Mouse (Mus musculus) midbrain, embryonic 13.5 days (tissue): Measurements from ENCODE around the gene Lrrc3c. TPM values are rescaled to one million over a fixed set of nuclear protein-coding genes. Genes with fewer than 3 reads are reported as not detected.
"Not testable (repeated sequence)": the region's sequence is repeated elsewhere in the genome, so short reads cannot be mapped to it uniquely, and the experiment has no call there.

Experiments used
- ATAC-seq: fragments of 200-750 bp; cut with Nextera tagmentation; 2 replicates; pipeline ENCODE4 v1.8.0; 2017; ENCODE audit warnings: mild to moderate bottlenecking, moderate TSS enrichment, moderate library complexity
- H3K27ac ChIP-seq: fragments of 300-500 bp; sonication (generic); 2 replicates; pipeline ENCODE4 v1.5.1; 2015; ENCODE audit warnings: inconsistent platforms, mild to moderate bottlenecking, moderate library complexity
- H3K27me3 ChIP-seq: fragments of 300-500 bp; sonication (generic); 2 replicates; pipeline ENCODE4 v1.6.1; 2015; ENCODE audit warnings: mild to moderate bottlenecking, inconsistent platforms
- H3K36me3 ChIP-seq: fragments of 300-500 bp; sonication (generic); 2 replicates; pipeline ENCODE4 v1.6.1; 2015; ENCODE audit warnings: mild to moderate bottlenecking, inconsistent platforms
- H3K4me1 ChIP-seq: fragments of 300-500 bp; sonication (generic); replicated peaks from 2 replicates; pipeline ENCODE4 v1.6.1; 2015; ENCODE audit warnings: inconsistent platforms
- H3K4me2 ChIP-seq: fragments of 300-500 bp; sonication (generic); replicated peaks from 2 replicates; pipeline ENCODE4 v1.6.1; 2015; ENCODE audit warnings: moderate library complexity, mild to moderate bottlenecking, inconsistent platforms
- H3K4me3 ChIP-seq: fragments of 300-500 bp; sonication (generic); replicated peaks from 2 replicates; pipeline ENCODE4 v1.5.1; 2015; ENCODE audit warnings: mild to moderate bottlenecking, inconsistent platforms
- H3K9ac ChIP-seq: fragments of 300-500 bp; sonication (generic); replicated peaks from 2 replicates; pipeline ENCODE4 v1.6.1; 2015; ENCODE audit warnings: mild to moderate bottlenecking, inconsistent platforms
- H3K9me3 ChIP-seq: fragments of 300-500 bp; sonication (generic); 2 replicates; pipeline ENCODE4 v1.6.1; 2016; ENCODE audit warnings: mild to moderate bottlenecking, inconsistent platforms
- WGBS: fragments of 180-500 bp; shearing (Covaris S2); methylation state at CpG from one replicate; pipeline ENCODE4 v1.1.7; 2015; 5-methylcytosine and 5-hydroxymethylcytosine counted together
- polyA plus RNA-seq: library from polyadenylated mRNA; unstranded; fragments of >200 nt; fragmentation: Nextera tagmentation; extraction: Ambion mirVana; gene quantifications from 2 replicates; pipeline ENCODE4 v1.2.1, GENCODE M21; 2015

Gene Lrrc3c
- polyA plus RNA-seq, 1 experiment from 2014 or later, result not detected

DNA sequence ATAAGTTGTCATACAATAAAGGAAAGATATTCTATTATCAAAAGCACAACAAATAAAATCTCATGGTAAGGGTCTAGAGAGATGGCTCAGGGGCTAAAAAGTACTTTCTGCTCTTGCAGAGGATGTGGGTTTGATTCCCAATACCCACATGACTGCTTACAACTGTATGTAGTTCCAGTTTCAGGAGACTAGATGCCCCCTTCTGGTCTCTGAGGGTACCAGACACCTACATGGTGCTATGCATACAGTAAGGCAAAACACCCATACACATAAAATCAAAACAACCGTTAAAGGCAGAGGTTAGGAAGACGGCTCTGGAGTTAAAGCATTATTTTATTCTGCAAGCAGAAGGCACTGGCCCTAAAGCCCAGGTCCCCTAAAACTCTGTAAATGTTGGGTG lies 5.9 kb downstream of the Lrrc3c start:
- no peak for ATAC-seq
- WGBS, result 87% methylated on average over 2 of the region's 2 CpGs

DNA sequence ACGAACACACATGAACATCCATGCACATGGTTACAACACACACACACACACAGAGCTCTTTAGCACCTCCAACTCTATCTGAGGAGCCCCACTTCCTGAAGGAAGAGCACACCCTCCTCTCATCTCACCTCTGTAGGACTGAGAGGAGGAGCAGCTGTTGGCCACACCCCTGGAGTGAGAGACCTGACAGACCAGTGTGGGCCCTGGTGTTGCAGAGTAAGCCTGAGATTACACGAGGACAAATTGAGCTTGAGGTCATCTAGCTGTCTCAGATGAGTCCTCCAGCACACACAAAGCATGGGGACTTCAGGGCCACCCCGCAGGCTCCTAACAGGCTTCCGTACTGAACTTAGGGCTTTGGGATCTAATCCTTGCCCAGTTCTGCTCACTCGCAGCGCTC lies 6.8 kb downstream of the Lrrc3c start:
- not testable (repeated sequence) for H3K36me3 ChIP-seq, H3K4me1 ChIP-seq
- WGBS, result 80% methylated on average over 6 of the region's 6 CpGs

More for the DNA sequence above, 5.9 kb downstream of the Lrrc3c start:
- Histone ChIP-seq H3K4me2 (no peak overlapping the region), H3K27me3 (peaks cover 15% of the 10 kb centered on the region), H3K4me1 (0 out of 2 replicates have a peak, but pooled peaks cover 8% of the 10 kb centered on the region), H3K9me3 (no peaks in the 10 kb centered on the region), H3K9ac (no peak overlapping the region), H3K27ac (no peak overlapping the region), H3K4me3 (no peak overlapping the region), H3K36me3 (no peaks in the 10 kb centered on the region)

GRCm38 (mm10) chr11:98606763-98607162 lies 8.7 kb downstream of the Lrrc3c start:
- 13% methylated on average over 3 of the region's 3 CpGs for WGBS
- H3K36me3 ChIP-seq, result no peaks in the 10 kb centered on the region
- H3K4me1 ChIP-seq, result 0 out of 2 replicates have a peak, but pooled peaks cover 8% of the 10 kb centered on the region
- H3K9ac ChIP-seq, result no peak overlapping the region
- H3K4me2 ChIP-seq, result no peak overlapping the region
- H3K4me3 ChIP-seq, result no peak overlapping the region
- peaks cover 7% of the 10 kb centered on the region; the same call in 1 of the 2 replicates for H3K27me3 ChIP-seq
- H3K9me3 ChIP-seq, result no peaks in the 10 kb centered on the region
- H3K27ac ChIP-seq, result no peak overlapping the region
- ATAC-seq, result no peak

More for the DNA sequence above, 6.8 kb downstream of the Lrrc3c start:
- not testable (repeated sequence) for H3K27ac ChIP-seq, H3K9ac ChIP-seq, ATAC-seq, H3K4me2 ChIP-seq, H3K9me3 ChIP-seq, H3K4me3 ChIP-seq
- peaks cover 11% of the 10 kb centered on the region for H3K27me3 ChIP-seq

GRCm38 (mm10) chr11:98620791-98621190 lies 22.7 kb downstream of the Lrrc3c start:
- Histone ChIP-seq H3K27ac (no peak overlapping the region), H3K4me1 (no peaks in the 10 kb centered on the region), H3K27me3 (no peaks in the 10 kb centered on the region), H3K9me3 (peaks cover 7% of the 10 kb centered on the region; the same call in 1 of the 2 replicates), H3K36me3 (no peaks in the 10 kb centered on the region), H3K9ac (no peak overlapping the region), H3K4me2 (no peak overlapping the region), H3K4me3 (no peak overlapping the region)
- no peak for ATAC-seq
- WGBS, result 96% methylated on average over 13 of the region's 13 CpGs

DNA sequence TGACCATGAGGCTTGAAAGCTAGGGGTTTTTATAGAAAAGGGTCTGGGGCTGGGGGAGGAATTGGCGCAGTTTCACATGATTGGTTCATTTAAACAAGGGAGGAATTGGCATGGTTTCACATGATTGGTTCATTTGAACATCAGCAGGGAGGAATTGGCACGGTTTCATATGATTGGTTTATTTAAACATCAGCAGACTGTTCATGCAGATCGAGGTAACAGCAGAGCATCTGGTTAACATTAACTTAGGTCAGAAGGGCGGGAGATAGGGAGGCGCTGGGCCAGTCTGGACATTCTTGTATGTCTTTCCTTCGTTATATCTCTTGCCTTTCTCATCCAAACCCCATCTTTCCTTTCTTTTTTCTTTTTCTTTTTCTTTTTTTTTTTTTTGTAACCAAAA lies 25.9 kb downstream of the Lrrc3c start:
- ATAC-seq, H3K9ac ChIP-seq, H3K36me3 ChIP-seq, H3K27ac ChIP-seq, H3K4me3 ChIP-seq, H3K27me3 ChIP-seq, H3K4me2 ChIP-seq, H3K9me3 ChIP-seq, H3K4me1 ChIP-seq: not testable (repeated sequence)
- 81% methylated on average over 6 of the region's 6 CpGs for WGBS

GRCm38 (mm10) chr11:98624381-98624780 lies 26.3 kb downstream of the Lrrc3c start:
- H3K27ac ChIP-seq, ATAC-seq: not testable (repeated sequence)
- WGBS, result 91% methylated on average over 2 of the region's 2 CpGs

DNA sequence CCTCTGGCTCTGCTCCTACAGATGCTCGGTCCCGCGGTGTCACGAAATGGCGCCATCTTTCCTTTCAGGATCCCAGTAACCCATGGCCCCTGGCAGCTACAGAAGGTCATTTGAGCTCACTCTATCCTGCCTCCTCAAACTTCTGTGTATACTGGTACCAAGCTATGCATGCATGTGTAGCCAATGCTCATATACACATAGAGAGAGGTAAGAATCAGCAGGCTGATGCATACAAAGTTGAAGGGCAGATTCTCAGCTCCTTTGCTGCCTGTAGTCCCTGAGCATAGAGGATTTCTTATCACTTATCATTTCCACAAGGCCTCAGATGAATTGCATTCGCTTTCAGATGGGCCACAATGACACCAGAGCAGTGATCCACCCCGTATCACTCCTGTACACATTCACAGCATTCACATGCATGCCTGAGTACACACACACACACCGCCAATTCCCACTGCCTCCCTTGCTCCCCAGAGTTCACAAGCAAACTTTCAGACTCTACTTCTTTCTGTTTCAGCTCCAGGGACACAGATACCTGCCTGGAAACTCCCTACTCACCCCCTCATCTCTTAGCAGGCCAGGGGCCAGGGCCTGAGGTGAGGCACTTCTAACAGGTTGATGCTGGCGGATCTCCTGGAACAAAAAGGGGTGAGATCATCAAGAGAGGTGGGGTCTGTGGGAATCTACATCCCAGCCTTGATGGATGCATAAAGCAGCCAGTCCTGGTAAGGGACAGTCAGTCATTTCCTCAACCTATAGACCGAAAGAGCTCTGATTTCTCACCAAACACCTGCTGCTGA lies 27.7 kb downstream of the Lrrc3c start, which contains the start of the genes Gm12355 and Gsdma3:
Gene Gm12355 (minus strand): TSS at position 51 of the 800 bp plus-strand sequence.
Gene Gsdma3 (plus strand): TSS at position 750 of the 800 bp plus-strand sequence.
- no peak within 1 kb of the TSS for H3K4me2 ChIP-seq
- H3K4me1 ChIP-seq, result no peaks in the 10 kb centered on the region
- no peak within 1 kb of the TSS for H3K9ac ChIP-seq
- WGBS, result 89% methylated on average over 10 of the region's 10 CpGs
- H3K27ac ChIP-seq, result no peak within 1 kb of the TSS
- ATAC-seq, result no peak
- no peak within 1 kb of the TSS for H3K4me3 ChIP-seq
- no peaks in the 10 kb centered on the region for H3K36me3 ChIP-seq
- no peaks in the 10 kb centered on the region for H3K27me3 ChIP-seq
- peaks cover 4% of the 10 kb centered on the region; the same call in 1 of the 2 replicates for H3K9me3 ChIP-seq

More at GRCm38 (mm10) chr11:98624381-98624780, 26.3 kb downstream of the Lrrc3c start:
- H3K4me3 ChIP-seq, H3K27me3 ChIP-seq, H3K4me1 ChIP-seq, H3K9me3 ChIP-seq, H3K9ac ChIP-seq, H3K36me3 ChIP-seq, H3K4me2 ChIP-seq: not testable (repeated sequence)

DNA sequence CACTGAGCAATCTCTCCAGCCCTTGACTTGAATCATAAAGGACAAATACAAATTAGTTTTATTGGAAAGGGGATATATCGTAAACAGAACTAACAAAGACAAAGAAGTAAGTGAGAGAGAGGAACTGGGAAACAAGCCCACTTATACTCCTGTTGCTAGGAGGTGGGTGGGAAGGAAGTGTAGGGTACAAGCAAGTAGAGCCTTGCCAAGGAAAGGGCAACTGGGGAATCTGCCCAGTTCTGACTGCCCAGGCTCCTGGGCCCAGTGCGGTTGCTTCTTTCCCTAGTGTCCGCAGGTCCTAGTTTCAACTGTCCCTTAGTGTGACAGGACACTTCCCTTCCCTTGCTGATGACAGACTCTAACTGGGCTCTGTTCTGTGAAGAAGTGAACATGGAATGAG lies 30.6 kb downstream of the Lrrc3c start:
- WGBS, result 90% methylated on average over 3 of the region's 3 CpGs

DNA sequence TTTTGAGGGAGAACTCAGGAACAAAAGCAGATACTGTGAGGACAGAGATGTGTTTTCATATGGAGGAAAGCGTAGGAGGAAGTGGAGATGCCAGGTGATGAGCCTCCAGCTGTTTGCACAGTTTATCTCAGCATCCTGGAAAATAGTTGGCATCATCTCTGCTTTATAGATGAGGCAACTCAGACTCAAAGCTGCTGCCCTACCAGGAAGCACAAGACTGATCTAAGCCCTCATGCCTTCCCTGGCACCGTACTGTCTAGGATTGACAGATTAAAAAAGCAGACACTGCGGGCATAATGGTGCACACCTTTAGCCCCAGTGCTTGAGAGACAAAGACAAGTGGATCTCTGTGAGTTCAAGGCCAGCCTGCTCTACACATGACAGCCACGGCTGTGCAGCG lies 32.6 kb downstream of the Lrrc3c start:
- ATAC-seq, result no peak
- H3K4me3 ChIP-seq, result no peak overlapping the region
- no peak overlapping the region for H3K4me2 ChIP-seq
- no peaks in the 10 kb centered on the region for H3K4me1 ChIP-seq
- 93% methylated on average over 5 of the region's 5 CpGs for WGBS
- no peak overlapping the region for H3K27ac ChIP-seq
- H3K36me3 ChIP-seq, result no peaks in the 10 kb centered on the region
- H3K27me3 ChIP-seq, result no peaks in the 10 kb centered on the region
- H3K9ac ChIP-seq, result no peak overlapping the region
- H3K9me3 ChIP-seq, result no peaks in the 10 kb centered on the region

More for the DNA sequence above, 30.6 kb downstream of the Lrrc3c start:
- H3K27ac ChIP-seq, result no peak overlapping the region
- no peak for ATAC-seq
- no peak overlapping the region for H3K4me3 ChIP-seq
- no peaks in the 10 kb centered on the region for H3K4me1 ChIP-seq
- no peaks in the 10 kb centered on the region for H3K27me3 ChIP-seq
- H3K4me2 ChIP-seq, result no peak overlapping the region
- H3K36me3 ChIP-seq, result no peaks in the 10 kb centered on the region
- no peaks in the 10 kb centered on the region for H3K9me3 ChIP-seq
- no peak overlapping the region for H3K9ac ChIP-seq

- H3K4me2 ChIP-seq, H3K27me3 ChIP-seq, H3K9me3 ChIP-seq, H3K4me1 ChIP-seq, H3K4me3 ChIP-seq, H3K36me3 ChIP-seq, H3K27ac ChIP-seq, ATAC-seq, H3K9ac ChIP-seq: not testable (repeated sequence)
- WGBS, result 41% methylated on average over 10 of the region's 10 CpGs
Measured at GRCm38 (mm10) chr11:98635312-98635970, 37.4 kb downstream of the Lrrc3c start.

DNA sequence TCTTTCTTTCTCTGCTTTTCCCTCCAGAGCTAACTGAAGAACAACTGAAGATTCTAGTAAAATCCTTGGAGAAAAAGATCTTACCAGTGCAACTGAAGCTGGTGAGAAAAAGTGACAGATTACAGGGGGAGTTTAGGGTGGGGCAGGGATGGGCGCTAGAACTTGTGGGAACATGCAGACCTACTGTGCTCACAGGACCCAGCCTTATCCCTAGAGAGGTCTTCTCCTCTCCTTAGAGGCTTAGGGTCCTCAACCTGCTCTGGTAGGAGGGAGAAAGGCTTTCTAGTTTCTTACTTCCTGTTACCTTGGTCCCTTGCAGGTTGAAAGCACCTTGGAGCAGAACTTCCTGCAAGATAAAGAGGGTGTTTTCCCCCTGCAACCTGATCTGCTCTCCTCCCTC lies 39.4 kb downstream of the Lrrc3c start:
- Histone ChIP-seq H3K9me3 (no peaks in the 10 kb centered on the region), H3K9ac (no peak overlapping the region), H3K27me3 (no peaks in the 10 kb centered on the region), H3K4me1 (no peaks in the 10 kb centered on the region), H3K4me3 (no peak overlapping the region), H3K36me3 (no peaks in the 10 kb centered on the region), H3K4me2 (no peak overlapping the region), H3K27ac (no peak overlapping the region)
- WGBS, result 81% methylated on average over 1 of the region's 1 CpGs
- ATAC-seq, result no peak

DNA sequence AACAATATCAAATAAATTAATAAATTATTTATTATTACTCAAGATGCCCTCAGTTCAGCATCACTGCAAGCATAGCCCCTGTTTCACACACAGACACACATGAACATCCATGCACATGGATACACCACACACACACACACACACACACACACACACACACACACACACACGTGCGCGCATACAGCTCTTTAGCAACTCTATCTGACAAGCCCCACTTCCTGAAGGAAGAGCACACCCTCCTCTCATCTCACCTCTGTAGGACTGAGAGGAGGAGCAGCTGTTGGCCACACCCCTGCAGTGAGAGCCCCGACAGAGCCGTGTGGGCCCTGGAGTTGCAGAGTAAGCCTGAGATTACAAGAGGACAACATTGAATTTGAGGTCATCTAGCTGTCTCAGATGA lies 42.0 kb downstream of the Lrrc3c start:
- Histone ChIP-seq H3K9me3 (no peaks in the 10 kb centered on the region), H3K27ac (no peak overlapping the region), H3K4me1 (no peaks in the 10 kb centered on the region), H3K4me3 (no peak overlapping the region), H3K36me3 (no peaks in the 10 kb centered on the region), H3K27me3 (no peaks in the 10 kb centered on the region), H3K4me2 (no peak overlapping the region), H3K9ac (no peak overlapping the region)
- no peak for ATAC-seq
- WGBS, result 75% methylated on average over 5 of the region's 5 CpGs
